Mouse (Mus musculus) cerebellum, adult 2 months (tissue): Measurements from ENCODE around the gene Crhr2.

Source experiments
- CTCF ChIP-seq: fragments of 200-500 bp; IDR thresholded peaks from 2 replicates; pipeline ENCODE4 v1.5.1; 2011; ENCODE audit warnings: low read depth, mild to moderate bottlenecking, control low read depth, low read length, moderate library complexity, borderline replicate concordance; ENCODE audit not compliant: insufficient read depth
- POLR2A ChIP-seq: fragments of 200-500 bp; IDR thresholded peaks from 2 replicates; pipeline ENCODE4 v1.6.1; 2011; ENCODE audit warnings: low read length, control low read depth, borderline replicate concordance; ENCODE audit not compliant: insufficient read depth

DNA sequence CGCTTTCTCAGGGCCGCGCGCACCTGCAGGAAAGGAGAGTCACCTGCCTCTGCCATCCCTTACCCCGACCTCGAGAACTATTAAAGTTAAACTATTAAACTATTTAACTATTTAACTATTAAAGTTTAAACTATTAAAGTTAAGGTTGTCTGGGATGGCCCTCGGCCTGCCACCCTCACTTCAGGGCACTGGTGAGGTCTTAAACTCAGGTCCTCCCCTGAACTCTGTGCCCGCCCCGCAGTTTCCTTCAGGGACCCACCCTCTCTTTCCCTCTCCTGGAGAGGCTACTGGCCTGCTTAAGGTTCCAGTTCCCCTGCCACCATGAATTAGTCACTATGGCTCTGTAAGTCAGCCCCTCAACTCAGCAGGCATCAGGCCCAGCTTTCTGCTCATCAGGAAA, 41.4 kb downstream of the Crhr2 start:
- TF ChIP-seq CTCF, result no peak
- no peak for TF ChIP-seq POLR2A
